Mouse (Mus musculus): ENCODE measurements around the gene Map2k3. TPM values are rescaled to one million over a fixed set of nuclear protein-coding genes. Genes with fewer than 3 reads are reported as not detected.

Map2k3 gene
- total RNA-seq, 2 experiments from 2014 or later = 144 to 173 TPM

DNA sequence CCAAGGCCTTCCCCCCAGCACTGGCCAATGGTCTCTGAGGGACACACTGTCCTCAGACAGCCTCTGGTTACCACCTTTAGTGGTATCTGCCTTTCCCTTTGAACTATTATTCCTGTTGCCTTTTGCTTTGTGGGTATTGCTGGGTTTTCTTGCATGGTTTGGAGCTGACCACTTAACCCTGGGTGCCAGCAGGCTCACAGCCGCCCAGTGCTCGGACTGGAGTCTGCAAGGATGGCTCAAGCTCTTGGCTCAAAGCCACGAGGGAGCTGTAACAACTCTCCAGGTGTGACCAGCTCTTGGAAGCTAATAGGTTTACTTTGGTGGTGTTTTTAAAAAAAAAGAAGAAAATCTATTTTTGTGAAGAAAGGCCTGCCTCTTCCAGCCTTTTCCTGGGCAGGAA lies 20.5 kb downstream of the Map2k3 start:
- DNase-seq = no peak
- intact Hi-C loops (cut with DNase I; ENCODE audit: low total_unique reads) = loop anchor here (10.0 kb wide), 1 partner anchor 72 kb away; the partner anchor contains the start of gene Kcnj12

DNA sequence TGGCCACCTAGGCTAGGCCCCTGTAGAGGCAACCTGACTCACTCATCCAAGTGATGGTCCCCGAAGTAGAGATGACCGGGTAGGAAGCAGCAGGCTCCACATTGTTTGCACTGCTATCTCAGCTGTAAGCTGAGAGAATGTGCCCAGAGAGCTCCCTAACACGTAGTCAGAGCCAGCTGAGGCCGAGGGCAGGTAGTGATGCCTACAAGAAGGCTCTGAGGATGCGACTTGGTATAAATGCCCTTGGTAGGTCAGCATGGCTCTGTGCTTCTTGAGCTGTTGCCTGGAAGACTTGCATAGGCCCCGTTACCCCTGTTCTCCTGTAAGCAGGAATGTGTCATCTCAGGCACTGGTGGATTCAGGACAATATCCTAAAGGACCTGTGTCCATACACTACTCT lies 21.2 kb downstream of the Map2k3 start:
- intact Hi-C loops (cut with DNase I; ENCODE audit: low total_unique reads) = loop anchor here (10.0 kb wide), 1 partner anchor 72 kb away; the partner anchor contains the start of gene Kcnj12
- no peak for DNase-seq

DNA sequence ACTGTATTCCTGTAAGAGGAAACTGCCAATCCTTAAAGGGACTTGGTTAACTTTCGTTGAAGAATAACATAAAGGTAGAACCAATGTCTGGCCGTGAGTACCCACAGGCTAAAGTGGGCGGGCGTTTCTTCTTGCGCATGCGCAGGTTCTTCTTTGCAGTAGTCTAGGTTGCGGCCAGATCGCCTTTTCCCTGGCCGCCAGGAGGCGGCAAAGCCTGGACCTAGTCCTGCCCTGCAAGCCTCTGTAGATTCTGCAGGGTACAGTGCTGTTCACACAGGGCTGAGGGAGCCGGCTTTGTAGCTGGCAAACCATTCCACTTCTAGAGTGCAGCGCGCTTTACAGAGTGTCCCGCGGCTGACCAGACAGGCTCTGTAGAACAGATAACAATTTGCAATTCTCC lies 22.0 kb downstream of the Map2k3 start:
- peak; percentile 93 for DNase-seq
- intact Hi-C loops (cut with DNase I; ENCODE audit: low total_unique reads) = loop anchor here (10.0 kb wide), 1 partner anchor 71 kb away; the partner anchor contains the start of gene Kcnj12

DNA sequence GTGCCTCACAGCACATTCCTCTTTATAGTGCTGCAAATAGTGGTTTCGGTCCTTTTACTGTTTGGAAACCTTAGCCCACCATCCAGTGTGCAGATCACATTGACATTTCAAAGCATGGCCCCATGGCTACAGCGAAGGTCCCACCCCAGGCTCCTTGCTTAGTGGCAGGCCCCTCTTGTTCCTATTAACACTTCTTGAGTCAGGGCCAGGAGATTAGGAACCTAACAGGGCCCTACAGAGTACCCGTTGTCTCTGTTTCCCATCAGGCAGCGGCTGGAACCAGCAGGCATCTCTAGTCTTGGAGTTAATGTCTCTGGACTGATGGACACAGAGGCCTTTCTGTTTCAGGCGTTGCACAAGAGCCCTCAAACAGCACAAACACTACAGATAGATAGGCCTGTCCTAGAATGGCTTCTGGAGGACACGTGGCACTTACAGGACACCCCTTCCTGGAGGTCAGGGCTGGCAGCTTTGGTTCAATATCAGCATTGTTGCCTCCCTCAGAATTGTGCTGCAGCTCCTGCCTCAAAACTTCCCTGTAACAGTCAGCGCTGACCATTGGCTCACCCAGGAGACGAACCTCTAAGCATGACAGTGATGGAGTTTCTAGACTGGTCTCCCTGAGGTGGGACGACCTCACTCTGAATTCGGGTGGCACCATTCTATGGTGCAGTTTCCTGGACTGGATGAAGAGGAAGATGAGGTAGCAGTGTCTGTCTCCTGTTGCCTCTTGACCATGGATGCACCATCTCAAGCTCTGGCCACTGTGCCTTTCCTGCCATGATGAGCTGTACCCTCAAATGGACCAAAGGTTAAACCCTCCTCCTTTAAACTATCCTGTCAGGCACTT lies 22.6 kb downstream of the Map2k3 start:
- intact Hi-C loops (cut with DNase I; ENCODE audit: low total_unique reads) = loop anchor here (10.0 kb wide), 1 partner anchor 70 kb away; the partner anchor contains the start of gene Kcnj12
- DNase-seq = no peak

DNA sequence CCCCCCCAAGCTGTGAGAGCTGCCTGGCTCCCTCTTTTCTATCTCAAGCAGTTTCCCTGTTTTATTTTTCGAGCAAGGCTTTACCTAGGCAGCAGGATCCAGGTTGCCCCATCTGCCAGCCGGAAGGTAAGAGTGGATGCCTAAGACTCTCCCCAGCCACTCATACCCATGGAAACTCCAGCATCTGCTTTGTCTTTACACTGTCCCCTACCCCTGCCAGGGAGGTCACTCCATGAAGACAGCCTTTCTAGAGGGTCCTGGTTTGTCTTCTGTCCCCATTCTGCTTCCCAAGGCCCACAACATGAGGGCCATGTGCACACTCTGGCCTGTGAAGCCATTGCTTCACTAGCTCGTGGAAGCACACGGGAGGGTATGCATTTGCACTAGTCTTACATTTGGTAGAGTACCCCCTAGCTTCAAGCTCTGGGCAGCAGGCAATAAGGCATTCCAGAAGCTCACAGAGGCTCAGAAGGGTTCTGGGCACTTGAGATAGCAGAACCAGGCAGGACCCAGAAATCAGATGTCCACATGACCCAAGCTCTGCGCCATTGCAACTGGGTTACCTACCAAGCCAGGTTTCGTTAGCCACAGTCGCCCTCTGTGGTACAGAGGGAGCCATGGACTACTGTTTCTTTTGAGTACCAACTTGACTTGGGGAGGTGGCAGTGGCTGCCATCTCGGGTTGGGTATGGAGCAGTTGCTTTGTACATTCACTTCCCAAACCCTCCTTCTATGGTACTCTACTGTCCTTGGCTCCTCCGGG lies 24.0 kb downstream of the Map2k3 start:
- DNase-seq = no peak
- intact Hi-C loops (cut with DNase I; ENCODE audit: low total_unique reads) = loop anchor here (2.0 to 10.0 kb wide), 2 partner anchors 69 to 135 kb away; partner anchors contain the start of gene Kcnj12

DNA sequence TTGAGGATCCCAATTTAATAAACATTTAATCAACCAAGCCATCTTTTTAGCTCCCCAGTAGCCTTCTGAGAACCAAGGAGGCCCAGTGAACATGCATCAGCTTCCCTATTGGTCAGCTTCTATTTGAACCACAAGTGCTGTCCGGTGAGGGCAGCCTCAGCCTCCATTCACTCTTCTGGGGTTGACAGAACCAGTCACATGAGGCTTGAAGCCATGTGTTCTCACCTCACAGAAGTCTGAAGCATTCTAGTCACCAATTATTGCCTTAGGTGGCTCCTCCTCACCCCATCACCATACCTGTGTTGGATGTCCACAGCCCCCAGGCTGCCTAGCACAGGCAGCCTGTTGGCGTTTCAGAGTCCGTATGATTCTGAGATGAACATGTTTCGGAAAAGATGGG lies 27.1 kb downstream of the Map2k3 start:
- intact Hi-C loops (cut with DNase I; ENCODE audit: low total_unique reads) = loop anchor here (10.0 kb wide), 1 partner anchor 66 kb away; the partner anchor contains the start of gene Kcnj12
- DNase-seq = no peak

DNA sequence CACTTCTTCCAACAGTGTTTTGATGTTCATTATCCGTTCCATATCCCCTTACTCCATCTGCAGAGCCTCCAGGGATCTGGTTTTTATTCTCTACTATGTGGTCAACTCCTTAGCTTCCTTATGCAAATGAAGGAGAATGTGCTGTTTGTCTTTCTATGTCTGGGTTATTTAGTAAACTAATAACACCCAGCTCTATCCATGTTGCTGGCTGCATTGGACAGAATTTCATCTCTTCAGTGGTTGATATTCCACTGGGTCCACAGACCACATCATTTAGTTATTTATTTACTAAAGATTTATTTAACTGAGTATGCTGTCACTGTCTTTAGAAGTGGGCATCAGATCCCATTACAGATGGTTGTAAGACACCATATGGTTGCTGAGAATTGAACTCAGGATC lies 29.3 kb downstream of the Map2k3 start:
- intact Hi-C loops (cut with DNase I; ENCODE audit: low total_unique reads) = no loop called here
- DNase-seq = no peak

DNA sequence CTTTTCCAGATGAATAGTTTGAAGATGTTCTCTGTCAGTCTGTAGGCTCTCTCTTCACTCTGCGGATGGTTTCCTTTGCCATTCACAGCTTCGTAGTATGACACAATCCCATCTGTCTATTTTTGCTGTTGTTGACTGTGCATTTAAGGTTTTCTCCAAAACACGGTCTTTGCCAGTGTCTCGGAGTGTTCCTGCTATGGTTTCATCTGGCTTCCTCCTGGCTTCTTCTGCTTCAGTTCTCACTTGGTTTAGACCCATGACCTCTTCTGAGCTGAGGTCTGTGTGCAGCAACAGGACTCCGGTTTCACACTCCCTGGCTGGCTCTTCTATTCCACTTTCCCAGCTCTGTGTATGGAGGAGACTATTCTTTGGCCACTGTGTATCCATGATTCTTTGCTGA lies 30.9 kb downstream of the Map2k3 start:
- no peak for DNase-seq
- intact Hi-C loops (cut with DNase I; ENCODE audit: low total_unique reads) = no loop called here

DNA sequence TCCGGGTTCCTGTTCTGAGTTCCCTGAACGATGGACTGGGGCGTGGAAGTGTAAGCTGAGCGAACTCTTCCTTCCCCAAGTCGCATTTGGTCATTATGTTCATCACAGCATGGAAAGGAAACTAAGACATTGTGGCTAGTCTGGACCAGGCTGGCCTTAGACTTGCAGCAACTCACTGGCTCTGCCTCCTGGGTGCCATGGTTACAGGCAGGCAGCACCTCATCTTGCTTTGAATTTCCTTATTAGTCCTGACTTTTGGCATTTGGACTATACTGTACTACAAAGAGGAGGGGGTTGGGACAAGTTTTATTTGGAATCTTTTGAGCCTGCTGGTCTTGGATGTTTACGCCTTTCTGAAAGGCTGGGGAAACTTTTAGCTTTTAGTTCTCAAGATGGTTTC lies 35.1 kb downstream of the Map2k3 start:
- DNase-seq = no peak
- intact Hi-C loops (cut with DNase I; ENCODE audit: low total_unique reads) = no loop called here

DNA sequence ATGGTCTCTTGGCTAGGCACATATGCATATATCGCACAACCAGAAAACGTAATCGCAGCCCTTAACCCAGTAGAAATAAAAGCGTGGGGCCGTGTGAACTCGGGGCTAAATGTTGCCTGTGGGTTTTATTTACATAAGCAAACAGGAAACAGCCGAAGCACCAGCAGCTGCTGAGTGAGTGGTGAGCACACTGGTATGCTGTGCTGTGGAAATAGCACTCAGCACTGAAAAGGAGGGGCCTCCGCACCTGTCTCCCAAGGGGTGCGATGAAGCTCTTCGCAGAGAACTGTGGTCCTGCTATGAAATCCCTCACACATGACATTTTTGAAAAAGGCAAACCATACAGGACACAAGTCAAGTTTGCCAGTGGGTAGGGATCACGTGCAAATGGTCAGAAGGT lies 43.3 kb downstream of the Map2k3 start:
- DNase-seq = no peak

DNA sequence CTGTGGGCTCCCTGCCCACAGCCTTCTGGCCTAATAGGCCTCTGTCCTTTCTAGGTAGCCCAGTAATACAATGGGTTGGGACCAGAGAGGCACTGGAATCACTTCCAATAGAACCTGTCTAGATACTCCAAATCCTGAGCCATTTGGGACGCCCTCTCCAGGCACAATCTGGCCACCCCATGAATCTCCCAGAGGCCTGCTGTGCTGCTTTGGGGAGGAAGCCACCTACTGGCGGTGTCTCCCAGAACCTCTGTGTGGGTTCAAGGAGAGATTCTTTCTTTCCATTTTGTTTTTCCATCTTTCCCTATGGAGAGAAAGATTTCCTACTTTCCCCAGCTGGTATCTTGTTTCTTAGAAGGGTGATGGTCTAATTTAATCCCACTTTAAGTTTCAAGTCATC lies 44.4 kb downstream of the Map2k3 start:
- intact Hi-C loops (cut with DNase I; ENCODE audit: low total_unique reads) = no loop called here
- DNase-seq = no peak

More for the DNA sequence above, 43.3 kb downstream of the Map2k3 start:
- intact Hi-C loops (cut with DNase I; ENCODE audit: low total_unique reads) = no loop called here

DNA sequence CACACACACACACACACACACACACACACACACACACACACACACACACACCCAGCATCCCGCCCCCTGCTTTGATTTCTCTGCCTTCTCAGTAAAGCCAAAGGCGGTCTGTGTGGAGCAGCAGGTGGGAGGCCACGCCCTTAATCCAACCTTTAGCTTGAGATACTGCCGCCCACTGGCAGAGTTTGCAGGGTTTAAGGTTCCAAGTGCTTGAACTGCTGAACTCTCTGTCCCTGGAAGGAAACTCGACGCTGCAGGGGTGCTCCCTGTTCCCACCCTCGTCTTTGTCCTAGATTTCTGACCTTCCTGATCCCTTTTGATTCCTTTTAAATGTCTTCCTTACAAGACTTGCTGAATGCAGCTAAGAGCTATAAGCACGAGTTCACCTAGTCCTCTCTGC lies 44.9 kb downstream of the Map2k3 start:
- DNase-seq = peak; percentile 52
- intact Hi-C loops (cut with DNase I; ENCODE audit: low total_unique reads) = no loop called here

DNA sequence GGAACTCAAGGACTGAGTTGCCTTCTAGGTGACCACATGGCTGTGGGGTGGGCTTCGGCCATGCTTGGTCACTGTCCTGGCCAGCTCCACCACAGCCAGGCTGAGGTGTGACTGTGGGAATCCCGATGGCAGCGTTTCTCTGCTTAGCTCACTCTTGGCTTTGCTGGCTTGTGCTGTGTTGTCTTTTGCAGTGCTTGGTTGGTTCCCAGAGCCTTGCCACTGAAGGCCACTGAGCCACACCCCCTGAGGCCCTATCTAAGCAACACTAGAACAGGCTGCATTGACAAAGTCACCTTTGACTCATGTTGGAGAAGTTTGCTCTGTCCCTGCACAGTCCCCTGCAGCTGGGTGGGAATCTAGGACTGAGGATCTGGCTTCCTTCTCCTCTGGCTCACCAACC lies 45.3 kb downstream of the Map2k3 start:
- peak; percentile 18 for DNase-seq
- intact Hi-C loops (cut with DNase I; ENCODE audit: low total_unique reads) = no loop called here

DNA sequence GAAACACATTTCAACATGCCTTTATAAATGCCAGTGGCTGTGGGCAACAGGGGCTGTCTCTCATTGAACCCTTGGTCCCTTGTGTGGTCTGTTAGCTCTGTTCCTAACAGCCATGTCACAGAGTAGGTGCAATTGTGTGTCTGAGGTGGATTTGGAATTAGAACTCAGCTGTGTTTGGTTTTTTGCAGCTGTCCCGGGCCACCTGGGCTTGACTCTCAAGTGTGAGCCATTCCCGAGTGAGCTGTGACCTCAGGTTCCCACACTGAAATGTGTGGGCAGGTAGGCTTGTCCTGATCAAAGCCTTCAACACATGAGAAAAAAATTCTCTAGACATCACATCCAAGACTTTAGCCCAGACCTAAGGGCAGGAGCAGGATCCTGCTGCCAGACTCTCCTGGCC lies 46.8 kb downstream of the Map2k3 start:
- DNase-seq = no peak
- intact Hi-C loops (cut with DNase I; ENCODE audit: low total_unique reads) = no loop called here

DNA sequence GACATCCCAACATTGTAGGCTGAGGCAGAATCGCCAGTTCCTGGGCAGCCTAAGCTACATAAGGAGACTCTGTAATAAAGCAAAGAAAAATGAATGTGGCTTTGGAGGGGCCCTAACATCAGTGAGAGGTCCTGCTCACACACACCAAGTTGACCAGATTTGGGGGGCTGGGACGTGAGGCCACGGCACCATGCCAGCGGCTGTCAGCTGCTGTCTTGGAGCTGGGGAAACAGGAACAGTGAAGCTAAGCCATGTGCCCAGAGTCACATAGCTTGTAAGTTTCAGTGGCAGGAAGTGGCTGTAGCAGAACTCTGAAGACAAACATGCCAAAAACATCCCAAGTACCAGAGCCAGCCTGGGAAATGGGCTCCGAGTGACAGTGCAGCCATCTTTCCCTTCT lies 48.0 kb downstream of the Map2k3 start:
- intact Hi-C loops (cut with DNase I; ENCODE audit: low total_unique reads) = no loop called here
- no peak for DNase-seq

DNA sequence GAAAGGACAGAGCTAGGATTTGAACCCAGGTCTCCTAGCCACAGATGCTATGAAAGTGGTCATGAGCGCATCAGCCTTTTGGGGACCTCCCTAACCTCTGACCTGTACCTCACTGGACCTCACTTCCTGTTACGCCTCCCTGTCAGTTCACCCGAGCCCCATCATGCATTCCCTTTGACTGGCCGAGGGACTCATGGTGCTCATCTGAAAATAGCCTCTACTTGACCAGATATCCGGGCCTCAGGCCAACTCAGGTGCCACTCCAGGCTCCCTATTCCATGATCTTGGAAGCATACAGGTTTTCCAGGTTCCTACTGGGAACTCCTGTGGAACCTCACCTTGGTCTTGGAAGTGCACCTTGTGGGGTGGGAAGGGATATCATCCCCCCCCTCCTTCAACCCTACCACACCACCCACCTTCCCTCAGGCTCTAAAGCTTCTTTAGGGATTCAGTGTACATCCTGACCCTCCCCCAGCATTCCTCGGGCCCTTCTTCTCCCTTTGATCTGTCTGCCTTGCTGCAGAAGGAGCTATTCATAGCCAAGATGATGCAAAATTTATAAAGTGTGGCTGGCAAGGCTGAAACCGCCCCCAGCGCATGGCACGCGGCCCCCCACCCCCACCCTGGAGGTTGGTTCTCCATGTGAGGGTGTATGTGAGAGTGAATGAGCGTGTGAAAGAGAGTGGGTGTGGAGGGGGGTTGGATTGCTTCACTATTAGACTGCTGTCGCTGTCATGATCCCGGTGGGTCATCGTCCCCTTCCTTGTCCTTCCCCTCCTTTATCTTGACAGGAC lies 50.1 kb downstream of the Map2k3 start:
- intact Hi-C loops (cut with DNase I; ENCODE audit: low total_unique reads) = no loop called here
- DNase-seq = no peak

DNA sequence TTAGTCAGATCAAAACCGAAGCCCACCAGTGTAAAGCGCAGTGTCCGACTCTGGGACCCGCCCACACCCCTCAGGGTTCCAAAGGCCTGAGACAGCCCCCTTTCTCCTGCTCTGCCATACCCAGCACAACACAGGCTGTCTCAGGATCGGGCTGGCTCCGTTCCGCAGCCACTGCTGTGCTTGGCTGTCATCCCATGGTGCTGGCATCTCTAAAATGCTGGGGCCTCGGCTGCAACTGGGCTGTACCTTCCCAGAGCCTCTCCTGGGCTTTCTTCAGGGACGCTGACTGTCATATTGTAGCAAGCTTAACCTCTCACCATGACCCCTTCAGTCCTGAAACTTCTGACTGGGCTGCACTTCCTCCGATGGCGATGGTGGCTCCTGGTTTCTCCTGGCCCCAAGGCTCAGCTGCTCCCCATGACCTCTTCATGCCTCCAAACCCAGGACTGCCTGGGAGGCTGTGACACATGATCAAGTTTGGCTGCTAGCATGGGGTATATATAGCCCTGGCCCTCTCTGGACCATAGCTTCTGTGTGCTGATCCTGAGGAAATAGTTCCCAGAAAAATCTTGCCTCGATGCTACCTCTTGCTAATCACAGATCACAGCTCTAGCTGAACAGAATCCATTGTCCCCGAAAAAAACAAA lies 53.2 kb downstream of the Map2k3 start:
- intact Hi-C loops (cut with DNase I; ENCODE audit: low total_unique reads) = no loop called here
- peak; percentile 55 for DNase-seq

DNA sequence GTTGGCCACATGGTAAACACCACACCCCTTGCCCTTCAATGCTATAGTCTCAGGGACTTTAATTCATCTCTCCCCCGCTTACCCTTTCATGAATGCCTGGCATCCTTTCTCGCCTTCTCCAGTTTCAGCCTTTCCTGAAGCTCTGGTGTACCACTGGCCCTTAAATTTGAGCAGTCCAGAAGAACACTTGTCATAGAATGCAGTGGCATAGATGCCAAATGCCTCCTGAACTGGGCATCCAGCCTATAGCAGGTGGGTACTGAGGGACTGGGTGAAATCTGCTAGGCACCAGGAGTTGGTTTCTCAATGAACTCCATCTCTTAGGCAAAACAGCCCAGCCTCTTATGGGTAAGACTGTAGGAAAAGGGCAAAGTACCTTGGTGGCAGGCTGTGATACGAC lies 58.6 kb downstream of the Map2k3 start:
- intact Hi-C loops (cut with DNase I; ENCODE audit: low total_unique reads) = no loop called here
- DNase-seq = no peak

All from gastrocnemius, postnatal 14 days (tissue).